8 mouse cellular contexts compared by ENCODE assay signal in genomic region chr4:120569486-120570437, GRCm38 (mm10). TPM values are rescaled to one million over a fixed set of nuclear protein-coding genes. Genes with fewer than 3 reads are reported as not detected.
DNase-seq lines count a peak whose midpoint lies in the region; ATAC-seq and TF ChIP-seq lines count a peak whose summit lies in the region.

TSS of gene Ctps (minus strand) at chr4:120570276.

- H3K4me3 ChIP-seq in CH12.LX (replicated peaks in 1 of 3; ENCODE audit: low read depth in 2 of 3, low read length in 2 of 3, poor library complexity in 1 of 3) = peak within 1 kb of the TSS; percentile 77 to 82 (median 81)
- H3K4me3 ChIP-seq in forebrain, embryonic 12.5 days (replicated peaks) = peak within 1 kb of the TSS; percentile 81
- peak within 1 kb of the TSS; percentile 62 for H3K4me3 ChIP-seq in heart, postnatal 0 days (ENCODE audit: low read depth, low read length)
- peak within 1 kb of the TSS; percentile 93 for H3K4me3 ChIP-seq in liver, embryonic 16.5 days (ENCODE audit: low read depth, low read length)
- peak within 1 kb of the TSS; percentile 75 for H3K4me3 ChIP-seq in neural tube, embryonic 13.5 days
- H3K4me3 ChIP-seq in testis, adult 2 months (ENCODE audit: control insufficient read depth, low read depth, low read length) = peak within 1 kb of the TSS; percentile 98

- peak; percentile 86 for DNase-seq in CH12.LX (ENCODE audit: extremely low read depth)
- DNase-seq in c-Kit-positive CD71-positive TER-119-negative erythroid progenitor cells, embryonic 14.5 days (ENCODE audit: low read depth) = peak; percentile 83
- DNase-seq in heart, postnatal 0 days (ENCODE audit: low spot score) = peak; percentile 95
- peak; percentile 95 to 97 for DNase-seq in kidney, postnatal 4 days

- H3K9me3 ChIP-seq in CH12.LX (replicated peaks; ENCODE audit: low read length) = no peaks in the 10 kb centered on the region
- H3K9me3 ChIP-seq in forebrain, embryonic 12.5 days = no peaks in the 10 kb centered on the region
- H3K9me3 ChIP-seq in heart, postnatal 0 days (replicated peaks; ENCODE audit: control insufficient read depth, low read length) = no peaks in the 10 kb centered on the region
- no peaks in the 10 kb centered on the region for H3K9me3 ChIP-seq in liver, embryonic 16.5 days (replicated peaks; ENCODE audit: control insufficient read depth, low read length)
- H3K9me3 ChIP-seq in neural tube, embryonic 13.5 days = no peaks in the 10 kb centered on the region

- ATAC-seq in forebrain, embryonic 12.5 days (ENCODE audit: low FRiP score) = peak; percentile 97
- peak; percentile 92 for ATAC-seq in heart, postnatal 0 days (ENCODE audit: insufficient read depth, low read depth)
- peak; percentile 97 for ATAC-seq in liver, embryonic 16.5 days (ENCODE audit: low read depth)
- ATAC-seq in neural tube, embryonic 13.5 days (ENCODE audit: low read depth) = peak; percentile 97

- TF ChIP-seq POLR2A in CH12.LX (IDR thresholded peaks at IDR 0.05; ENCODE audit: low read depth, low read length) = peak; percentile 93
- peak; percentile 73 for TF ChIP-seq POLR2A in testis, adult 2 months (IDR thresholded peaks at IDR 0.05; ENCODE audit: control insufficient read depth, low read depth, low read length)

- no peak for TF ChIP-seq EP300 in CH12.LX (IDR thresholded peaks at IDR 0.05; ENCODE audit: low read length)
- TF ChIP-seq EP300 in heart, postnatal 0 days (IDR thresholded peaks at IDR 0.05; ENCODE audit: low read depth) = peak; percentile 39; the same call in 1 of the 2 replicates

- dilution Hi-C loops in CH12.LX (cut with MboI; ENCODE audit: extremely low pct_ligation_motif_present, extremely low pct_unique_long_range_greater_than_20kb, low sequenced_read_pairs) = no loop called here

- peaks cover 34% of the 10 kb centered on the region for H3K79me2 ChIP-seq in CH12.LX (replicated peaks; ENCODE audit: control insufficient read depth, extremely low read depth, insufficient read depth, poor library complexity, severe bottlenecking)

- H3K4me1 ChIP-seq in CH12.LX (ENCODE audit: control insufficient read depth in 1 of 2, insufficient read depth in 2 of 2) = peaks cover 0 to 41% of the 10 kb centered on the region in 2 experiments; a peak in 2 of 4 replicates
- peaks cover 23% of the 10 kb centered on the region for H3K4me1 ChIP-seq in forebrain, embryonic 12.5 days
- H3K4me1 ChIP-seq in heart, postnatal 0 days (ENCODE audit: control insufficient read depth, insufficient read depth) = peaks cover 37% of the 10 kb centered on the region
- H3K4me1 ChIP-seq in liver, embryonic 16.5 days (ENCODE audit: control insufficient read depth, low read depth, low read length) = peaks cover 27% of the 10 kb centered on the region
- peaks cover 45% of the 10 kb centered on the region for H3K4me1 ChIP-seq in neural tube, embryonic 13.5 days (replicated peaks)
- peaks cover 14% of the 10 kb centered on the region for H3K4me1 ChIP-seq in testis, adult 2 months (ENCODE audit: control insufficient read depth, insufficient read depth, low read length)

- in situ Hi-C loops in CH12.LX (cut with MboI; ENCODE audit: low pct_ligation_motif_present, low pct_unique_long_range_greater_than_20kb, low sequenced_read_pairs) = no loop called here

- peak within 1 kb of the TSS; percentile 95 for H3K9ac ChIP-seq in CH12.LX (ENCODE audit: insufficient read depth, low read depth)
- peak within 1 kb of the TSS; percentile 91 for H3K9ac ChIP-seq in forebrain, embryonic 12.5 days
- peak within 1 kb of the TSS; percentile 75 for H3K9ac ChIP-seq in heart, postnatal 0 days (replicated peaks; ENCODE audit: low read depth, low read length)
- H3K9ac ChIP-seq in liver, embryonic 16.5 days (ENCODE audit: low read depth, low read length) = peak within 1 kb of the TSS; percentile 87
- H3K9ac ChIP-seq in neural tube, embryonic 13.5 days = peak within 1 kb of the TSS; percentile 94

- TF ChIP-seq CTCF in CH12.LX (conservative IDR thresholded peaks at IDR 0.05 in 1 of 2, IDR thresholded peaks at IDR 0.05 in 1 of 2; ENCODE audit: low read depth in 2 of 2, low read length in 2 of 2) = no peak
- TF ChIP-seq CTCF in heart, postnatal 0 days (IDR thresholded peaks at IDR 0.05; ENCODE audit: low read depth) = no peak
- TF ChIP-seq CTCF in testis, adult 2 months (IDR thresholded peaks at IDR 0.05; ENCODE audit: control insufficient read depth, insufficient read depth, insufficient replicate concordance, low read depth, low read length) = no peak

- peak within 1 kb of the TSS; percentile 91 for H3K4me2 ChIP-seq in CH12.LX (ENCODE audit: insufficient read depth, low read depth, poor library complexity, severe bottlenecking)
- H3K4me2 ChIP-seq in forebrain, embryonic 12.5 days = peak within 1 kb of the TSS; percentile 64
- peak within 1 kb of the TSS; percentile 88 for H3K4me2 ChIP-seq in heart, postnatal 0 days (ENCODE audit: low read depth, low read length)
- H3K4me2 ChIP-seq in liver, embryonic 16.5 days (ENCODE audit: low read depth, low read length) = peak within 1 kb of the TSS; percentile 100
- peak within 1 kb of the TSS; percentile 79 for H3K4me2 ChIP-seq in neural tube, embryonic 13.5 days

- peaks cover 4 to 16% of the 10 kb centered on the region in 2 experiments for H3K36me3 ChIP-seq in CH12.LX (replicated peaks in 1 of 2; ENCODE audit: control insufficient read depth in 1 of 2, insufficient read depth in 1 of 2, low read length in 1 of 2)
- H3K36me3 ChIP-seq in forebrain, embryonic 12.5 days (replicated peaks) = peaks cover 11% of the 10 kb centered on the region
- H3K36me3 ChIP-seq in heart, postnatal 0 days (replicated peaks; ENCODE audit: control insufficient read depth, insufficient read depth, low read length) = peaks cover 10% of the 10 kb centered on the region
- peaks cover 2% of the 10 kb centered on the region for H3K36me3 ChIP-seq in liver, embryonic 16.5 days (ENCODE audit: control insufficient read depth, insufficient read depth)
- peaks cover 2% of the 10 kb centered on the region for H3K36me3 ChIP-seq in neural tube, embryonic 13.5 days
- no peaks in the 10 kb centered on the region for H3K36me3 ChIP-seq in testis, adult 2 months (ENCODE audit: control insufficient read depth, insufficient read depth, low read length)

- under 1% methylated on average over 91 of the region's 97 CpGs for WGBS in forebrain, embryonic 12.5 days
- WGBS in heart, postnatal 0 days = under 1% methylated on average over 85 of the region's 97 CpGs
- under 1% methylated on average over 96 of the region's 97 CpGs for WGBS in liver, embryonic 16.5 days (ENCODE audit: insufficient replicate concordance)
- WGBS in neural tube, embryonic 13.5 days = under 1% methylated on average over 97 of the region's 97 CpGs

- peaks cover 7% of the 10 kb centered on the region for H3K27me3 ChIP-seq in CH12.LX (replicated peaks)
- peaks cover 4% of the 10 kb centered on the region; the same call in 1 of the 2 replicates for H3K27me3 ChIP-seq in forebrain, embryonic 12.5 days
- H3K27me3 ChIP-seq in heart, postnatal 0 days (ENCODE audit: control insufficient read depth, insufficient read depth, low read length) = no peaks in the 10 kb centered on the region
- H3K27me3 ChIP-seq in liver, embryonic 16.5 days (ENCODE audit: control insufficient read depth, insufficient read depth, low read depth, low read length) = no peaks in the 10 kb centered on the region
- H3K27me3 ChIP-seq in neural tube, embryonic 13.5 days = no peaks in the 10 kb centered on the region
- no peaks in the 10 kb centered on the region for H3K27me3 ChIP-seq in testis, adult 2 months (ENCODE audit: control insufficient read depth, insufficient read depth, low read length)

- TF ChIP-seq RAD21 in CH12.LX (IDR thresholded peaks at IDR 0.05; ENCODE audit: low read depth, low read length) = no peak

- H3K27ac ChIP-seq in CH12.LX (ENCODE audit: insufficient read depth, low read depth) = peak within 1 kb of the TSS; percentile 43
- H3K27ac ChIP-seq in forebrain, embryonic 12.5 days = peak within 1 kb of the TSS; percentile 95
- H3K27ac ChIP-seq in heart, postnatal 0 days (ENCODE audit: low read depth) = peak within 1 kb of the TSS; percentile 97
- peak within 1 kb of the TSS; percentile 84 for H3K27ac ChIP-seq in liver, embryonic 16.5 days (ENCODE audit: low read length)
- H3K27ac ChIP-seq in neural tube, embryonic 13.5 days (replicated peaks) = peak within 1 kb of the TSS; percentile 95
- peak within 1 kb of the TSS; percentile 96 for H3K27ac ChIP-seq in testis, adult 2 months (ENCODE audit: control insufficient read depth, insufficient read depth, low read depth, low read length)

TF ChIP-seq in CH12.LX, 34 proteins besides CTCF, POLR2A, EP300 and RAD21 (continues in another document):
- TF ChIP-seq UBTF (IDR thresholded peaks at IDR 0.05; ENCODE audit: low read depth, low read length) = peak; percentile 33
- TF ChIP-seq NRF1 (IDR thresholded peaks at IDR 0.05; ENCODE audit: low read depth, low read length) = peak; percentile 92
- peak; percentile 28; the same call in 1 of the 2 replicates for TF ChIP-seq ELF1 (IDR thresholded peaks at IDR 0.05; ENCODE audit: low read depth, low read length)
- TF ChIP-seq MXI1 (IDR thresholded peaks at IDR 0.05; ENCODE audit: low read depth, low read length) = peak; percentile 96
- TF ChIP-seq POLR2AphosphoS2 (IDR thresholded peaks at IDR 0.05; ENCODE audit: low read depth, low read length) = peak; percentile 9; the same call in 1 of the 2 replicates
- TF ChIP-seq KAT2A (IDR thresholded peaks at IDR 0.05; ENCODE audit: insufficient replicate concordance, low read length) = no peak
- TF ChIP-seq MYC (IDR thresholded peaks at IDR 0.05; ENCODE audit: low read depth, low read length) = peak; percentile 57
- peak; percentile 53; the same call in 1 of the 2 replicates for TF ChIP-seq TCF12 (IDR thresholded peaks at IDR 0.05; ENCODE audit: low read depth, low read length)
- TF ChIP-seq BHLHE40 (IDR thresholded peaks at IDR 0.05; ENCODE audit: low read depth, low read length) = peak; percentile 15; the same call in 1 of the 2 replicates
- peak; percentile 66 for TF ChIP-seq NELFE (IDR thresholded peaks at IDR 0.05; ENCODE audit: low read depth, low read length)
- TF ChIP-seq CHD2 (IDR thresholded peaks at IDR 0.05; ENCODE audit: low read length) = 0 out of 2 replicates have a peak, but pooled peaks have one; percentile 14
- TF ChIP-seq SIN3A (IDR thresholded peaks at IDR 0.05; ENCODE audit: low read length) = peak; percentile 33; the same call in 1 of the 2 replicates

RNA-seq across cellular contexts. Expression of gene Ctps, which starts in this region (rescaled TPM):
- total RNA-seq in CH12.LX (2012; rRNA removed) (93.2 and 114 TPM in 2 replicates), CH12.LX (2014; rRNA removed) (179 and 187 TPM in 2 replicates)
- polyA plus RNA-seq in CH12.LX (2012; ENCODE audit: insufficient read length, low read depth) = 140 and 148 TPM in 2 replicates
- polyA plus RNA-seq in forebrain, embryonic 12.5 days (2016; fragmentation: Nextera tagmentation; extraction: Ambion mirVana) = 128 and 132 TPM in 2 replicates
- total RNA-seq in heart, postnatal 0 days (2014; rRNA removed; ENCODE audit: low replicate concordance) = 61.2 and 79.7 TPM in 2 replicates
- 57.8 and 66.6 TPM in 2 replicates for polyA plus RNA-seq in heart, postnatal 0 days (2015; fragmentation: Nextera tagmentation; extraction: Ambion mirVana)
- 20.3 and 23.7 TPM in 2 replicates for polyA plus RNA-seq in liver, embryonic 16.5 days (2015; fragmentation: Nextera tagmentation; extraction: Ambion mirVana)
- 73.8 and 81.3 TPM in 2 replicates for polyA plus RNA-seq in neural tube, embryonic 13.5 days (2015; fragmentation: Nextera tagmentation; extraction: Ambion mirVana)
- 5.8 and 6.3 TPM in 2 replicates for polyA plus RNA-seq in testis, adult 2 months (2012; rRNA removed)

Comparison
In these comparisons a context has a peak if more than half of its experiments do, and no peak if none do; other contexts are left out.
1. Peak in every context shown above with its lines: DNase-seq, ATAC-seq, H3K4me3 ChIP-seq and H3K27ac ChIP-seq.
2. H3K27ac ChIP-seq: peak in every context shown above with its lines; median percentile 97 in heart, postnatal 0 days; 96 in testis, adult 2 months; 95 in forebrain, embryonic 12.5 days; 95 in neural tube, embryonic 13.5 days; 84 in liver, embryonic 16.5 days; 43 in CH12.LX.